In the genomic region with DNA sequence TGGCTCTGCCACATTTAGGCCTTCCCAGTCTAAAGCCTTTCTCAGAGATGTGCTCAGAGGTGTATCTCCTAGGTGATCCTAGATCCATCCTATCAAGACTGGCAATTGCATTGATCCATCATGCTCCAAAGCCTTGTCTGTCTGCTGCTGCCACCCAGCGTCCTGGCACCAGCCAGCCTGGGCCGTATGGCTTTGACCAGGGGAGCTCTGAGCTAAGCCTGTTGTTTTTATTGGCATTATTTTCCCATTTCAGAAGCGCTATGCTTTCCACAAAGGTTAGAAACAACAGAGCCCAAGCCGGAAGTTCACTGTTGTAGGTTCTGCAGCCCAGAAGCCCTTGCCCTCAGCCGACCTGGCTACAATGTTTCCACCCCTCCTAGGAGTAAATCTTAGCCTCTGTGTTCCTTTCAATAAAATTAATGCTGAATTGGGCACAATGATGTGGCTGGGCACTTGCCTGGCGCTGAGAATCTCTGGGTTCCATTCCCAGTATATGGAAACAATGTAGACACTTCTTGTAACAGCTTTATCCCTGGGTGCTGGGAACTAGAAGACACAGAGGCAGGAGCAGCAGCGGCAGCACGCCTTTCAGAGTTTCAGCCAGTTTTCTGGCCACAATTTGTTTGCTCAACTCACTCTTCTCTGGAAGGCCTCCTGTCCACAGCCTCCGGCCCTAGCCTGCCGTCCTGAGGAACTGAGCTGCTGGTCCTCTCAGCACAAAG, we compare ENCODE assay signal across 26 mouse cellular contexts.
"Had no signal": no experiment of that assay in that cellular context is flagged by ENCODE, and none has a peak within 500 bp of the region (broad histone marks: within the 10 kb centered on the region; RNA-seq: fewer than 3 reads in every experiment).

No protein-coding gene starts in this region.

- H3K36me3 ChIP-seq: heart, embryonic 10.5 days; heart, embryonic 13.5 days; hindbrain, embryonic 10.5 days; hindbrain, embryonic 12.5 days; intestine, embryonic 15.5 days; limb, embryonic 10.5 days; limb, embryonic 12.5 days; liver, embryonic 13.5 days; liver, embryonic 15.5 days had no signal

- H3K9ac ChIP-seq: heart, embryonic 13.5 days; hindbrain, embryonic 12.5 days; hindbrain, embryonic 14.5 days; intestine, embryonic 15.5 days; limb, embryonic 12.5 days; liver, embryonic 13.5 days; liver, embryonic 15.5 days had no signal

- DNase-seq: gastrocnemius, adult 2 months; gastrocnemius, postnatal 10 days; gastrocnemius, postnatal 25 days; heart, adult 2 months; heart, postnatal 4 days; kidney, adult 18-20 months; kidney, adult 8-10 months; kidney, postnatal 10 days; kidney, postnatal 25 days; kidney, postnatal 4 days; liver; liver, embryonic 13.5 days had no signal

- ATAC-seq: hindbrain, embryonic 16.5 days; inflammation-experienced regulatory T-cells, adult 6 months; intestine, embryonic 15.5 days; intestine, postnatal 0 days had no signal

- H3K9me3 ChIP-seq: heart, embryonic 10.5 days; heart, embryonic 13.5 days; hindbrain, embryonic 10.5 days; hindbrain, embryonic 12.5 days; intestine, embryonic 15.5 days; limb, embryonic 10.5 days; limb, embryonic 12.5 days; liver, embryonic 13.5 days; liver, embryonic 15.5 days had no signal

- H3K27me3 ChIP-seq: hindbrain, embryonic 12.5 days; intestine, embryonic 15.5 days; limb, embryonic 12.5 days had no signal

- H3K4me2 ChIP-seq: heart, embryonic 13.5 days; hindbrain, embryonic 12.5 days; hindbrain, embryonic 14.5 days; intestine, embryonic 15.5 days; limb, embryonic 12.5 days; liver, embryonic 11.5 days; liver, embryonic 13.5 days; liver, embryonic 15.5 days had no signal

- H3K4me3 ChIP-seq: gastrocnemius, adult 2 months; heart, adult 2 months; heart, embryonic 10.5 days; heart, embryonic 13.5 days; hindbrain, embryonic 10.5 days; hindbrain, embryonic 12.5 days; intestine, embryonic 15.5 days; left cerebral cortex, adult 2 months; limb, embryonic 10.5 days; limb, embryonic 12.5 days; liver, embryonic 13.5 days; liver, embryonic 15.5 days had no signal

- H3K4me1 ChIP-seq: heart, embryonic 13.5 days; limb, embryonic 10.5 days; limb, embryonic 12.5 days; liver, embryonic 13.5 days; liver, embryonic 15.5 days had no signal

- H3K27ac ChIP-seq: gastrocnemius, adult 2 months; heart, adult 2 months; heart, embryonic 10.5 days; heart, embryonic 13.5 days; hindbrain, embryonic 10.5 days; hindbrain, embryonic 12.5 days; hindbrain, embryonic 14.5 days; intestine, embryonic 15.5 days; left cerebral cortex, adult 2 months; limb, embryonic 10.5 days; limb, embryonic 12.5 days; liver, embryonic 13.5 days; liver, embryonic 15.5 days had no signal
